Mouse (Mus musculus) right cerebral cortex, postnatal 4 days (tissue): Measurements from ENCODE around the gene Olfr725.

Source experiments
- DNase-seq: peaks from one replicate; pipeline ENCODE4 v3.0.0-alpha.2; 2022

Gene Olfr725

GRCm38 (mm10) chr14:50040275-50040674 lies at the start of gene Olfr725:
Gene Olfr725 (minus strand): TSS chr14:50040375.
- no peak for DNase-seq

GRCm38 (mm10) chr14:50062733-50063104 lies 22.5 kb upstream of the Olfr725 start:
- DNase-seq: peak; percentile 1

GRCm38 (mm10) chr14:50061955-50062732 lies 22.0 kb upstream of the Olfr725 start:
- DNase-seq: peak; percentile 53

- DNase-seq: peak; percentile 10
Measured at GRCm38 (mm10) chr14:50061590-50061954, 21.4 kb upstream of the Olfr725 start.

GRCm38 (mm10) chr14:50061179-50061578 lies 21.0 kb upstream of the Olfr725 start:
- DNase-seq: peak; percentile 1

GRCm38 (mm10) chr14:50032041-50032440 lies 8.1 kb downstream of the Olfr725 start:
- DNase-seq: no peak

- DNase-seq: no peak
Measured at GRCm38 (mm10) chr14:50031356-50031755, 8.8 kb downstream of the Olfr725 start.

GRCm38 (mm10) chr14:50026371-50026770 lies 13.8 kb downstream of the Olfr725 start:
- no peak for DNase-seq
